Mouse (Mus musculus) cerebellum, adult 11-12 months (tissue): Measurements from ENCODE around the gene Tmprss11g.

Experiments
- DNase-seq: peaks from one replicate; pipeline ENCODE4 v3.0.0; 2022

The Tmprss11g gene

GRCm38 (mm10) chr5:86518500-86518899 is at the start of gene Tmprss11g:
Gene Tmprss11g (minus strand): TSS chr5:86518600.
- DNase-seq: no peak

GRCm38 (mm10) chr5:86546693-86547092 is 28.3 kb upstream of the Tmprss11g start:
- no peak for DNase-seq

DNA sequence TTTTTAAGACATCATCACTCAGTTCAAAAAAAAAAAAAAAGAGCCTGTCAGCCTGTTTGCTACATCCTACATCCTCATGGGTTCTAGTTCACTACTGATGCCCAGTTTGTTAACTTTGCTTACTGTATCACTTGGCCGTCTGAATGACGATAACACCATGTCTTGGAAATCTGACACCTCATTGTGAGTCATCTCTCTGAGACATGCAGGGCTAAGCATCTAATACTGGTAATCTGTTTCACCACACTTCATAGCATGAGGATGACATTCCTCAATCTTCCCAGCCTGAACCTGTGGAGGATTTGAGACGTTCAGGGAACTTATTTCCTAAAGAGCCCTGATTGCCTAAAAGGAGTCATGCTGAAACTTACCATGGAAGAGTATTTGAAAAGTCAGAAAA is 22.2 kb upstream of the Tmprss11g start:
- DNase-seq: no peak

GRCm38 (mm10) chr5:86528725-86529124 is 10.3 kb upstream of the Tmprss11g start:
- no peak for DNase-seq

- no peak for DNase-seq
Observed at GRCm38 (mm10) chr5:86511538-86511937, 6.9 kb downstream of the Tmprss11g start.

DNA sequence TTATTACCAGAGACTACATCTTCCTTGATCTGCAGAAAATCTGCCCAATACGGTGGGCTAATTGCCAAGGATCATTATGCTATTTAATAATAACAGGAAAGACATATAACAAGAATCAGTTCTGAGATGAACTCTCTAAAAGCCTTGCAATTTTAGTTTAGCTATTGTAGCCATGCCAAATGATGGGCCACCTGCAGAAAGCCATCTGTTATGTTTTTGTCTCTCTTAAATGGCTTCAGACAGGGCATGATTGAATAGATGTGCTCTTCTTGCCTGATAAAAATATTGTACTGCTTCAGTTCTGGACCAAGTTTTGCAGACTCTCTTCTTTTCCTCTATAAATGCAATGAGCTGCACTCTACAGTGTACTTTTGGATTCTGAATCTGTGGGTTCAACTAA is 24.9 kb downstream of the Tmprss11g start:
- peak; percentile 18 for DNase-seq

DNA sequence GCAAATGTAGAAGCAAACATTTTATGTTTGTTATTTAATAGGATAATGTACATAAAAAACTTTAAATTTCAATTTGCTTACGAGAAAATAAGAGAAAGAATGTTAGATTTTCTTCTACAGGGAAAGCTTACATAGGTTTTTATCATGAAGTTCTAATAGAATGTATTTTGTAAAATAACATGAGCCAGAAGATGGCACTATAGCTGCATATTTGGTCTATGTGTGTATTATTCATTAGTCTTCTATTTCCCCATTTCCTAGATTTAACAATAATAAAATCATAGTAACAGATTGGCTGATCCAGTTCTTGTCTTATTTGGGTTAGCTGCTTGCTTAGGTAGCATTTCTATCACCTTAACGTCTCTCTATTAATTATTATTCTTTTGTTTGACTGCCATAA is 35.8 kb downstream of the Tmprss11g start:
- no peak for DNase-seq

DNA sequence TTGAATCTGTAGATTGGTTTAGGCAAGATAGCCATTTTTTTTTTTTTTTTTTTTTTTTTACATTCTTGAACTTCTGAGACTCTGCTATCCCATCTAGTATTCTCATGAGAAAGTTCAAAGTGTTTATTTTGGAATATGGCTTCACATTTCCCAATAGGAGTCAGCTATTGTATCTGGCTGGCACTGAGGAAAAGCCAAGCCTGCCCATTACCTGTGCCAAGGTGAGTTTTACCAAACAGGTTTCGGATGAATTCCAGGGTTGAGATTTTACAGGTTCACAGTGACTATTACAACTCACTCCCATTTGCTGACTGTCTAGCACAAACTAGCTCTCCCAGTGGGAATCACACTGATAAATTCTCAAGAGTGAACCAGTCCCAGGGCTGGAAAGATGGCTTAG is 36.4 kb downstream of the Tmprss11g start:
- no peak for DNase-seq

DNA sequence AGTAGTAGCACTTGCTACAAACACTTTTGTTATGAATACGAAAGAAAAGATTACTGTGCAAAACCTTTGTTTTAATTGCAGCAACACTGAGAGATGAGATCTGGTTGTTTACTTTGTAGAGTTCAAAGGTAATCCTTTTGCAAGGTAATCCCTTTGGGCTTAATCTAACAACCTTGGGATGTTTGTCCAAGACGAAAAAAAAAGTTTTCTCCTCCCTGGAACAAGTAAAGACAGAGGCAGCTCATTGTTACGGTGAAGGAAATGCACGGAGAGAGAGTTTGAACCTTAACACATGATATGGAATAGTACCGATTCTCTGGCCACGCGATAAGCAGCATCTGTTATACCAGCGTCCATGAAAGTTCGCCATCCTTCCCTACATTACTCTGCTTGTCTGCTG is 44.5 kb downstream of the Tmprss11g start:
- no peak for DNase-seq

GRCm38 (mm10) chr5:86468890-86469289 is 49.5 kb downstream of the Tmprss11g start, which contains the start of gene Tmprss11a:
Gene Tmprss11a (minus strand): TSS chr5:86468990.
- no peak for DNase-seq

- DNase-seq: no peak
Observed at GRCm38 (mm10) chr5:86439306-86439705, 79.1 kb downstream of the Tmprss11g start.

DNA sequence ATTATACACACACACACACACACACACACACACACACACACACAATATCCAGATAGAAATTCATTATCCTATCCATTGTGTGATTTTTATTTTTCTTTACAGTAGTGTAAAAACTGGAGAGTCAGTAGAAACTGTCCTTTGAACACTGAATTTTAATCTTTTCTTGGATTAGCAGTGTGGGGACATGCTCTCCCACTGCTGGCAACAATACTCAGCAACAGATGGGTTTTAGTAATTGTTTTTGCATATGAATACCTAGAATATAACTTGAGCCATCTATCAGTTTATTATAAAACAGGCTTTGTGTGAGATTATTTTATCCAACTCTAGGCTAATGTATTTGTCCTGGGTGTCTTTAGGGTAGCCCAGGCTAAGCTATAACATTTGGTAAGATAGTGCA is 79.9 kb downstream of the Tmprss11g start:
- DNase-seq: no peak
